Mouse (Mus musculus): ENCODE data around the gene Mgll.

DNA sequence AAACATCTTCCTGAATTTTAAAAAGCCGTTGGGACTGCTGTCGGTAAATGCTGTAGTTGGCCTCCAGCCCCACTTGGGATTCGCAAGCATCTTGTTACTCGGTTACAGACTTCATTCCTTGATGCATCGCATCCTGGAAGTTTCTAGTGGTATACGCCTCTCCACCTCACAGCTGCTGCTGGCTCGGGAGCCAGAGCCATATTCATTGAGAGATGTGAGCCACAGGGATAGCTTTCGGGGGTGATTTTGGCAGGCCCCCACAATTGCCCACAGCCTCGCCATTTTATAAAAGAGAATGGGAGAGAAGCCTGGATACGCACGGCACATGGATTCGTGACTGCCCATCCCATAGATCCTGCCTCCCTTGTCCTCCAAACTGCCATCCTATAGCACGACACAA lies 69.7 kb downstream of the Mgll start:
- TF ChIP-seq CTCF (IDR thresholded peaks at IDR 0.05; ENCODE audit: borderline replicate concordance, insufficient read depth, low read length) (no peak), POLR2A (IDR thresholded peaks at IDR 0.05; ENCODE audit: low read depth, low read length) (no peak)
